Mouse (Mus musculus) layer of hippocampus, postnatal 10 days (tissue): Measurements from ENCODE around the gene Bsnd. TPM values are rescaled to one million over a fixed set of nuclear protein-coding genes. Genes with fewer than 3 reads are reported as not detected.

Experiments used
- DNase-seq, 2 experiments: peaks; one replicate each; pipeline ENCODE4 v3.0.0; 2021; ENCODE audit warnings: low spot score in 2 of 2
- total RNA-seq, 2 experiments: library from RNA; stranded (reverse); gene quantifications; 2 replicates each; pipeline ENCODE4 v1.2.3; 2021

Gene Bsnd
- total RNA-seq, 2 experiments from 2014 or later, result not detected

DNA sequence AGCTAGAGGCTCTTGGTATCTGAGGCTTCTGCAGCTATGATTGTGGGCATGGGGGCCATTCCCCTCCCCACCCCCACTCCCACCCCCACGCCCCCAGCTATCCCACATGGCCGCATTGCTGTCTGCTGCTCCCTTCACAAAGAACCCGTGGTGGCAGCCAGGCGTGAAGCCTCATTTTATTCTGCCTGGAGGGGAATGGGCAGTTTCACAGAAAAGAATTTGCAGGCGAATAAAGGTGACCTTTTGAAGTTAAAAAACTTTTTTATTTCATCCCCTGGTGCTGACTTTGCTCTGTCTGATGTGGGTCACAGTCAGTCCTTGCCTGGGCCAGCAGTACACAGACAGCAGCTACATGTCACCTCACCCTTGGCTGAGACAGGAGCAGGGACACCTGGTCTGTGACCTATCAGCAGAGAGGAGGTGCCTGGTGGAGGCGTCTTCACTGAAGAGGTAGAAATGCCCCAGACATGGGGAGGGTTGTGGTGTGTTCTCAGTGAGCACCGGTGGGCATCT is 8.8 kb downstream of the Bsnd start:
- DNase-seq, result no peak

DNA sequence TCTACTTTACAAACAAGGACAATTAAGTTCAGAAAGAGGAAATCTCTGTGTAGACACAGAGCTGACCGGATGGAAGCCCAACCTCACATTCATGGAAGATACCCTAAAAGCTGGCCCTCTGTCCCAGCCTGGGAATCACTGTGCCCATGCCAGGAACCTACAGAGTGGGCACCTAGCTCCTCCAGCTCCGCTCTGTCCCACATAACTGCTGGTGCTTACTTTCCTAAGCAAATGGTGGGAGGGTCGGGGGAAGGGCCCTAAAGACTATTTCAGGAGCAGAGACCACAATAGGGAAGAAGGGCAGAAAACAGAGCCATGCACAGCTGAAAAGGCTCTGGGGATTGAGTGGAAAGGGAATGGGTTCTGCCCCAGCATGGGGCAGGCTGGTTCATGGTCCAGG is 11.5 kb downstream of the Bsnd start:
- no peak for DNase-seq

- peak; percentile 68 to 75 for DNase-seq
These were observed 17.8 kb downstream of the Bsnd start for GRCm38 (mm10) chr4:106474241-106474640.

GRCm38 (mm10) chr4:106472335-106472734 is 19.7 kb downstream of the Bsnd start:
- peak; percentile 76 to 77 for DNase-seq

DNA sequence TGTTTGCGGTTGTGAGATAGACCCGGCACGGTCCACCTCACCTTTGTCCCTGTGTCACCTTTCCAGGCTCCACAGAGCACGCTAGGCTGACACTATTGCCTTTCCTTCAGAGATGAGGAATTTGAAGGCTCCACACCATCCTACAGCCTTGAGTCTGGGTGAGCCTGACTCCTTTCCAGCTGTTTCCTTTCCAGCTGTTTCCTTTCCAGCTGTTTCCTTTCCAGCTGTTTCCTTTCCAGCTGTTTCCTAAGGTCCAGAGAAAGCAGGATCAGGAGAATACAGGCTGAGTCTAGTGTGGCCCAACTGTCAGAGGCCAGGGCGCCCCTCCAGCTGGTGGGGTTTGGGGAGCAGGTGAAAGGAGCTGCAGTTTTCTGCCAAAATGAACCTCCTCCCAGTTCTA is 21.2 kb downstream of the Bsnd start:
- no peak for DNase-seq

- DNase-seq, result no peak
These were observed 24.5 kb downstream of the Bsnd start for GRCm38 (mm10) chr4:106467420-106468110.

GRCm38 (mm10) chr4:106463174-106463801 is 28.8 kb downstream of the Bsnd start:
- DNase-seq, result no peak

- DNase-seq, result no peak
These were observed 29.6 kb downstream of the Bsnd start for GRCm38 (mm10) chr4:106462524-106462923.

GRCm38 (mm10) chr4:106462016-106462415 is 30.1 kb downstream of the Bsnd start:
- no peak for DNase-seq

GRCm38 (mm10) chr4:106454541-106454940 is 37.5 kb downstream of the Bsnd start:
- no peak for DNase-seq

DNA sequence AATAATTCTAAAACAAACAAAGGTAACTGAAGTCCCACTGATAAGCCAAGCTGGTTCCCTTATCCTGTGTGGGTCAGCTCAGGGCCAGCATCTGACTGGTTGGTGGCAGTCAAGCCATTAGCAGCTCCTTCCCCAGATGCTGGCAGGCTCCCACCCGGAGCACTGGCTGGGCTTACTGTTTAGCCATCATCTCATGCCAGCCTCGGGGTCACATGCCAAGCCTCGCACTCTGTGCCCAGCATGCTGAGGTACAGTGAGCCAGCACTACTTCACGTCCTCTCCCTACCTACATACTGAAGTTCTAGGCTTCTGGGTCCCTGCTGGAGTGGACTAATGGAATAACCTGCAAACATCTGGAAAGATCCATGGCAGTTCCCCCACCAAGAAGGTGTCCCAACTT is 38.6 kb downstream of the Bsnd start:
- peak in 1 of 2 experiments; percentile 51 for DNase-seq

DNA sequence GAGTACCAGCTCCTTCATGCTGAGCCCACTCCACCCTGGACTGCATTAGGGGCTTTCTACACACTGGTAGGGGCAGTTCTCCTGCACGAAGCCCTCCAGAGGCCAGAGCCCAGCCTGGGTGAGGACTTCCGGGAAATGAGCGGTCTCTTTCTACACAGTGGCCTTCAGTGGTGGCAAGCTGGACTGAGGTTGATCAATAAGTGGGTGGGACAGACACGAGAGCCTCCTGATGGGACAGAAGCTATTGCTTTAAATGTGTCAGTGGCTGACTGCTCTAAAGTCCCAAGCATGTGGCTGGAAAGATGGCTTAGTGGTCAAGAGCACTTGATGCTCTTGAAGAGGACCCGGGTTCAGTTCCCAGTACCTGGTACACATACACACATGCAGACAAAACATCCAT is 39.0 kb downstream of the Bsnd start:
- no peak for DNase-seq

GRCm38 (mm10) chr4:106452401-106452800 is 39.7 kb downstream of the Bsnd start:
- DNase-seq, result no peak

- no peak for DNase-seq
These were observed 42.8 kb downstream of the Bsnd start for GRCm38 (mm10) chr4:106449306-106449705.

GRCm38 (mm10) chr4:106443182-106443581 is 48.9 kb downstream of the Bsnd start:
- DNase-seq, result no peak

DNA sequence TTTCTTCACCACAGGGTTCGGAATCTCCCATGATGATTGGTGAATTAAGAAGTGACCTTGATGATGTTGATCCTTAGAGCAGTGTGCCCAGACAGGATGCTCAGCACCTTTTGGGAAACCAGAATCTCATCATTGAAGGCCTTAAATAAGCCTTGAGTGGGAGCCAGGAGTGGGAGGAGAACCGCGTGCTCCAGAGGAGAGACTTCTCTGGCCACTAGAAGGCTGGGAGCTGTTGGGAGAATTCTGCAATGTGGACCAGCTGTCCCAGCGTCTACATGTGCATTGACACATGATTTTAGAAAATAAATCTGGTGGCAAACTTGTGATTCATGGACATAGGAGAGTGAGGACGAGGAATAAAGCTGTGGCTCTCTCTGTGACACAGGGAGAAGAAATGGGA is 53.3 kb downstream of the Bsnd start:
- DNase-seq, result no peak

- no peak for DNase-seq
These were observed 54.9 kb downstream of the Bsnd start for GRCm38 (mm10) chr4:106437207-106437606.

DNA sequence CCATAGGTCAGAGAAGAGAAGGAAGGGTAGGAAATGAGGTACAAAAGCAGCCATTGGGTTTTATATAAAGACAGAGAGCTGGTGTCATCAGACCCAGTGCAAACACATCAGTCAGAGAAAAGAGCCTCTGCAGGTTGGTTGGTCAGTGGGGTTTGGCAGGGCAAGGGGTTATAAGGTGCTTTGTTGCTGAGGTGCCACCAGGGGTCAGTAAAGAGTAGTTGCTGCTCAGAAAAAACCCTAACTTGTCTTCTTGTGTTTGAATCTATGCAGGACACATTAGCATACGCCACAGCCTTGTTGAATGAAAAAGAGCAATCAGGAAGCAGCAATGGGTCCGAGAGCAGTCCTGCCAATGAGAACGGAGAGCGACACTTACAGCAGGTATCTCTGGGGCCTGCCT is 55.6 kb downstream of the Bsnd start:
- DNase-seq, result no peak

- DNase-seq, result no peak
These were observed 56.7 kb downstream of the Bsnd start for GRCm38 (mm10) chr4:106435426-106435825.
